Mouse (Mus musculus) mesoderm, embryonic 11.5 days (tissue): ENCODE measurements around the gene Atp1a2.

Experiments
- DNase-seq: peaks from one replicate; pipeline ENCODE4 v3.0.0-alpha.2; 2012; ENCODE audit warnings: low read depth, low spot score

Gene Atp1a2

DNA sequence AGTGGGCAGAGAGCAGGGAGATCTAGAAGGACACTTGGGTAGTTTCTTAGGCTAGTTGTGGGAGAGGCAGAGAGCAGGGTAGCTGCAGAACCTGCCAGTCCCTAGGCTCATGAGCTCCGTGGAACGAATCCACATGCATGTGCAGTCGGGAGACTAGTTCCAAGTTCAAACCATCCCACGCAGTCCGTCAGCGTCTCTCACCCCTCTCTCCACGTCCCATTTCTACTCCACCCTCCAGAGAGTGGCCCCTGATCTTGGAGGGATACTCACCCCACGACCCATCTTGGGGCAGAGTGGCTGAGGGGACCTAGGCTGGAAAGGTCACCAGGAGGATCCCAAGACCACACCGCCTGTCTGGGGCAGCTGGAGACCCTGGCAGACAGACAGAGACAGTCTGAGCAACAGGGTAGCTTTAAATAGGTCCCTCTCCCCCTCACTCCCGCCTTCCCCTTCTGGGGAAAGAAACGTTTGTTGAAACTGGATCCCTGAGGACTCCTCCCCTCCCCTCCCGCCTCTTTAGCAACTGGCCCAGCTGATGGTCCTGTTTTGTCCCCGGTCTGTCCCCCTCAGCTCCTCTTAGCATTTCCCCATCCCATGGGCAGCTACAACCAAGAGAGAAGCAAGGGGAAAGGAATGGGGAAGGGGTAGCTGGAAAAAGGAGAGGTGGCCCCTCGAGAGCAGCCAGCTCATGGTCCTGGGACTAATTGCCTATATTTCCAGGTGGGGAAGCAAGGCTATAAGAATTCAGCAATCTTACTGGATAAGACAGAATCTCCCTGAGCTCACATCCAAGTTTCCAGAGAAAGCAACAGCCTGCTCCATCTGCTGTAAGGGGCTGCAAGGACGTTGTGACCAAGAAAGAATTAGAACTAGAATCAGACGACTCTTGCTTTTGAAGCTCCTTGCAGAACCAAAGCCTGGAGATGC lies at the start of gene Atp1a2:
Gene Atp1a2 (minus strand): TSS at position 454 of the 927 bp plus-strand sequence.
- peak; percentile 39 for DNase-seq

DNA sequence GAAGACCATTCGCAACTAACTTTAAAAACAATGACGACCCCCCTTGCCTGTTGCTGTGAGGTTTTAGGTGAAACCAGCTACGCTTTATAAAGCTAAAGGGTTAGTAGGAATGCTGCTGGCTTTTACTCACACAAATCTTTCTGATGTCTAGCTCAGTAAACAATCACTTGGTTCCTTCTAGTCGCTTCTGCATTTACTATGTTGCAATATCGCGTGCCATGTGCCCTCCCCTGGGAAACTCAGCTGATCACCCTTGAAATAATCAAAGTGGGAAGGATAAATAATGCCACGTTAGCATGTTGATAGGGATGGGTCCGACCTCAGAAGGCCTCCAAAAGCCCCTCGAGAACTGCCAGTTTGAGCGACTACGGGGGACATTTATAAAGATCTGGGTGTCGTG lies 49.5 kb upstream of the Atp1a2 start:
- DNase-seq: no peak

DNA sequence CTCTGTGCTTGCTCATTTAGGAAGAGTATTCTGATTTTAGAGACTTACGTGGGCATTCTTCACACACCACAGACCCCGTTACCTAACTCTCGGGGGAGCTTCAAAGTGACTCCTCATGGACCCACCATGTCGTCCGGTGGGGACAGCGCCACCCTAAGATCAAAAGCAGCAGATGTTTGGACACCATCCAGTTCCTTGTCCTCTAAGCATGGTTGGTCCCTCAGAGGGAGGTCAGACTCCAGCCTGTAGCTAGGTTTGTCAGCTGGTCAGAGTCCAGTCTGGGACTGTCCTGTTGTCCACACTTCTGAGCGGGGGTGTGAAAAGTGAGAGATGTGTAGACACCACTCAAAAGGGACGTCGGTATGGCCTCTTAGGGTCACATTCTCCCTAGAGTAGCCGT lies 48.8 kb upstream of the Atp1a2 start:
- no peak for DNase-seq

DNA sequence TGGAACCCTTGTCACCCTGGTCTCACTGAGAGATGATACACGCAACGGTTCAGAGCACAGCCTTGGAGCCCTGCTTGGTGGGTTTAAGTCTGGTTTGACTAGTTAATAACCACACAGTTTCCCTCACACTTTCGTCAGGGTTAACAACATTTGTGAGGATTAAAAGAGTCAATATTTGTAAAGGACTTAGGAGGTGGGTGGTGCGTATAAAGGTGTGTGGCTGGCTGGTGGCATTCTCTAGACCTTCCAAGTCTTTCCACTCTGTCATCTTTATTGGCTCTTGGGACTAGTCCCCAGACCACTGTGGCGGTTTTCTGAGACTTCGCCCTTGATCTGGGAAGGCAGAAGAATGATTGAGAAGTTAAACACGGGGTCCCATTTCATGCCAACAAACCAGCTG lies 47.0 kb upstream of the Atp1a2 start:
- no peak for DNase-seq

DNA sequence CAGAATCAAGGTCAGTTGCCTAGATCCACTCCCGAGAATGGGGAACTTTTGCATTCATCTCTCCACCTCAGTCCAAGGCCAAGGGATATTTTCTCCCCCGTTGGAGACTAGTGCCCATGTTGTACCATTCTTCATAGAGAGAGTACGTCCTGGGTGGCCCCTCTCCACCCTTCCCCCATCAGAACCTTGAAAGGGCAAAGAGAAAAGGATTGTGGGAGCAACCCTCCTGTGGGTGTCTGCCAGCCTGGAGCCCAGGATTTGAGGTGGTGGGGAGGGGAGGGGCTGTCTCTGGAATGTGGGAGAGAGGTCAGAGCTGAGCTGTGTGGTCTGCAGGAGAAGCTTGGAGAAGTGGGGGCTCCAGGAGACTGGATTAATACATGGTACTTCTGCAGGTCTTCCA lies 46.0 kb upstream of the Atp1a2 start:
- DNase-seq: no peak

DNA sequence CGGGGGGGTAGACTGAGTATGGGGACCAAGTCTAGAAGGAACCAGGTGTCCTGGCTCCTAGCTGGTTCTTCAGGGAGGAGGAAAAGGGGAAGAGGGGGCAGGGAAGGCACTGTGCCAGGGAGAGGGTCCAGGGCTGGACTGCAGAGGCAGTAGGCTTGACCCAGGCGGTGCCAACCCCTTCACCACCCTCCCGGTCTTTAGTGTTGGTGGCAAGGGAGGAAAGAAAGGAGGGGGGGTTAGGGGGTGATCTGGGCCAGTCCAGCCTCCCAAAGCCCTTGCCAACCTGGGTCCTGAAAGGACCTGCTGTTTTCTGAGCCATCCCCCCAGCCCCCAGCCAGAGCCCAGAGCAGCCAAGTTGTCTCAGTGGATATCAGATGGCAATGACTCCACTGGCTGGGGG lies 44.9 kb upstream of the Atp1a2 start:
- DNase-seq: no peak

DNA sequence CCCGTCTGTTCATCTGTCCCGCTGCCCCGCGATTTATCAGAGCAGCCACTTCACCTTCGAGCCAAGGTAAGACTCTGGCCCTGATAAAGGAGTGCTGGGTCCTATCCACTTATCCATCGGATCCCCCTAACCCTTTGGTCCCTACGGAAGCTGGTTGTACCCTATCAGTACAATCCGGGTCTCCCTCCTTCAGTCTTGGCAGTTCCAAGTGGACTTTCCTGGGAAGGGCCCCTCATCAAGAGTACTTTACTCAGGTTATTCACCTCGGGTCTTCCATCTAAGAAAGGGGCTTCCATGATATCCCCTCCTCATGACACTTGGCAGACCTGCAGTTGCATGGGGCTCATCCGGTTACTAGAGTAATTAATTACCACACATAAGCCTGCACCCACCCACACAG lies 43.5 kb upstream of the Atp1a2 start:
- DNase-seq: no peak

DNA sequence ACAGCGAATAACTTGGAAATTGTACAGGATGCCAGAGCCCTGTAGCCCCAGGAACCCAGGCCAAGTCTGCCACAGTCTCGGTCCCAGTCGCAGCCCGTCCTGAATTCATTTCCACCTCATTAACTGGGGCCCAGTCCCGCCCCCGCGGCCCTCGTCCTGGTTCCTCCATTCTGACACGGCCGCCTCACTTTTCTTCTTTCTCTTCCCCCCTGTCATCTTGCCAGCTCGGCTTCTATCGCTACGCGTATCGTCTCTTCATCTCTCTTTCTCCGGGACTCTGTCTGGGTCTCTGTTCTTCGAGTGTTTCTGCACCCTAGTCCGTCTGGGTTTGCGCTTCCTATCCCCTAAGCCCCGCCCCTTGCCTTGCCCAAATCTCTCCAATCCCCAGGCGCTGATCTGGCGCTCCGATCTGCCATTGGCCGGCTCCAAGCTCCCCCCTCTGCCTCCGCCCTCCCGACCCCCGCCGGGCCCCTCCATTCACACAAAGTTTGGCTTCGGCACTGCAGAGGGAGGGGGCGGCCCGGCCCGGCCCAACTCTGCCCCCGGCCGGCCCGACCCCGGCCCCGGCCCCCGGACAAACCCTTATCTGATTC lies 43.0 kb upstream of the Atp1a2 start, which contains the start of gene Kcnj10:
Gene Kcnj10 (plus strand): TSS at position 482 of the 593 bp plus-strand sequence.
- peak; percentile 85 for DNase-seq

DNA sequence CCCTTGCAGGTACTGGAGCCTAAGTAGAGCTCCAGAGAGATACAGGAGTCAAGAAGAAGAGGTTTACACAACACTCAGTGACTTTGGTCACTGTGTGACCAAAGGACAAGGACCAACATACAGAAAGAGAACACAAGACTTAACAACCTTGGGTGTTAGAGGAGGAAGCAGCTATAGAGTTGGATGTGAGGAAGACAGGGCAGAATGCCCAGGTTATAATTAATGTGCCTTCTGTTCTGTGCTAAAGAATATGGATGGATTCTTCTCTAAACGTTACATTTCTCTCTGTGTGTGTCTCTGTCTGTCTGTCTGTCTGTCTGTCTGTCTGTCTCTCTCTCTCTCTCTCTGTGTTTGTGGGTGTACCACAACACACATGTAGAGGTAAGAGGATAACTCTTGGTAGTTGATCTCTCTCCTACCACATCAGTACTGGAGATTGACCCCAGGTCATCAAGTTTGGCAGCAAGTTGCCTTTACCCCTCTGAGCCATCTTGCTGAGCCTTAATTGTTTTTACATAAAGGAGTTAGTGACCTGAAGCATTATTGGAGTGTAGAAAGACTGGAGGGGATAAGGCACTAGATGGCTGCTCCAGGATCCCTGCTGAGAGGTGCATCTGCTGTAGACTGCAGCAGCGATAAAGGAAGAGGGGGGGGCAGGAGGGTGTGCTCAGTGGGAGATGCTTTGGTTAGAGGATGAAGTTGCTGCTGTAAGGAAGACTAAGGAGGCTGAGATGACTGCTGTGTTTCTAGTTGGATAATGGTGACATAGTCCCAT lies 39.7 kb upstream of the Atp1a2 start:
- no peak for DNase-seq

DNA sequence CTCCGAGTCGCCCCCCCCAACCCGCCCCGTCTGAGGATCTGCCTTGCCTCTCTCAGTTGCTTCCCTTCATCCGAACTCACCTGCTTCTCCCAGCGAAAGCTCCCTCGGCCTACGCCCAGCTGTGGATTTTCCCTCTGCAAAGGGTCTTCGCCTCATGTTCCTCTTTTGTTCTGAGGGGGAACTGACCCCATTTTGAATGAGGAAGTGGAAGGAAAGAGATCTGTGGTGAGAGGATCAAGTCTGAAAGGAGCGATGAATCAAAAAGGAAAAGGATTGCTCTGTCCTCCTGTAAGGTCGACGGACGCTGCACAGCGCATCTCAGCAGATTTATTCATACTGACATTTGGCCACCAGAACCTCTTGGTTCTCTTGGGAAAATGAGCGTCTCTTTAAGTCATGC lies 37.9 kb upstream of the Atp1a2 start:
- DNase-seq: no peak

DNA sequence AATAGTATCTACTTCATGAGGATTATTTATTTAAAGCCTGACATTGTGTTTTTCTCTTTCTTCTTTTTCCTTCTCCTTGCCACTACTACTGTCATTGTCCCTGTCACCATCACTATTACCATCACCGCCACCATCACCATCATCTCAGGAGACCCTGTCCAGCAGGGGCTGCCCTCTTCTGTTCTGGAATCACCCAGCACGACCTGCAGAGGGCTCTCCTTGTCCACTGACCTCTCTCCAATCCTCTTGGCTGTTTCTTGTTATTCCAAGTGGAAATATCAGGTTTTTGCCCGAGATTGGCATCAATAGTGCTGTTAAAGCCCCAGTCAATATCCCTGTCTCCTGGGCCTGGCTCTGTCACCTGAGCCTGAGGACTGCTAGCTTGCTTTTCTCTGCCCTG lies 35.6 kb upstream of the Atp1a2 start:
- DNase-seq: no peak

DNA sequence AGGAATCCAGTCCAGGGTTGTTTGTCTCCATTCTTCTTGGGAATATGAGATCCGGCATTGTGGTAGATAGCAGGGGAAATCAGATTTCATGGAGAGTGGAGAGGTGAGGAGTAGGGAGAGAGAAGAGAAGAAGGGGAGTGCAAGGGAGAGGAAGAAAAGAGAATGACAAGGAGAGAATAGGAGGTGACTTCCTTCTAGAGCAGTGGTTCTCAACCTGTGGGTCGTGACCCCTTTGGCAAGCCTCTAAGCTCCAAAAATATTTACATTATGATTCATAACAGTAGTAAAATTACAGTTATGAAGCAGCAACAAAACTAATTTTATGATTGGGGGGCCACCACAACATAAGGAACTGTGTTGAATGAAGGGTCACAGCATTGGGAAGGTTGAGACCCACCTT lies 35.1 kb upstream of the Atp1a2 start:
- DNase-seq: no peak

DNA sequence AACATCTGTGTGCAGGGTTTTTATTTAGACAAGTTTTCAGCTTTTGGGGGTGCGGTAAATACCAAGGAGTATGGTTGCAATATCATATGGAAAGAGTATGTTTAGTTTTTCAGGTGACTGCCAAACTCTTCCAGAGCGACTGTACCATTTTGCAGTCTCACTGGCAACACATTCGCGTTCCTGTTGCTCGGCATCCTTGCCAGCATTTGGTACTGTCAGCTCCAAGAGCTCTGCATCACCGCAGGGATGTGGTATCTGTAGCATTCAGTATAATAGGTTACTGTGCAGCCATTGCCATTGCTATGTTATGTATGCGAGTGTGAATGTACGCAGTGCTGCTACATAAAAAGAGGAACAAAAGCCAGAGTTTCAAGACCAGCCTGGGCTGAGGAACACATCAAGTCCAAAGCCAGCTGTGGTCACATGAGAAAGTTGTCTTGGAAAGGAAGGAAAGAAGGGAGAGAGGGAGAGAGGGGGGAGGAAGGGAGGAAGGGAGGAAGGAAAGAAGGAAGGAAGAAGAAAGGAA lies 33.6 kb upstream of the Atp1a2 start:
- no peak for DNase-seq

DNA sequence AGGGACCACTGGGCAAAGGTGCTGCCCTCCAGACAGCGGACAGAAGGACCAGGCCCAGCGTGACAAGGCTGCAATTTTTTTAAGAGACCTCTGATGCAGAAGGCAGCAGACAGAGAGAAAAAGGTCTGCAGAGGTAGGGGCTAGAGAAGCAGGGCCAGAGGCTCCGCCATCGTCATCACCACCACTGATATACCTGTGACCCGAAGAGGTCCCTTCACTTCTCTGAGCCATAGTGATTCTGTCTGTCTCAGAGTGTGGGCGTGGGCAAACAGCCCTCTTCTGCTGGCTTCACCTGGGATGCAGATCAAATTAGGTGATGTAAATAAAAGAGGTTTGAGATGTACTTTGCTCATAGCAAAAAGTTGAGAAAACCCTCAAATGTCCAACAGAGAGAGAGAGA lies 31.8 kb upstream of the Atp1a2 start:
- no peak for DNase-seq

DNA sequence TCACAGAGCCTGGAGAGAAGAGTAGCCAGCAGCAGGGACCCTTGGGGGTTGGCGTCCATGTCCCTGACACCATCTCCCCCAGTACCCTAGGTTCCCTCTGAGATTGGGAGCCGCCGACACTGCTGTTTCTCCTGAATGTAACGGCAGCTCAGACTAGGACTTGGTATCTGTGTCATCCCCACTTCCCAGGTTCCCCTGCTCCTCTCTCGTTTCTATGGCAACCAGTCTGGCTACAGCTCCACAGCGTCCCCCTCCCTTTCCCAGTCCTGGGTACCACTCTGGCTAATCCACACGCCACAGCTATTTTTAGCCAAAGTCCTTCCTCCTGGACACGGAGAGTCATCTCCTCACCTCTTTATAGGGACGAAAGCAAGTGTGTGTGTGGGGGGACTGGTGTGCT lies 31.3 kb upstream of the Atp1a2 start, which contains the start of gene Kcnj9:
Gene Kcnj9 (minus strand): TSS at position 188 of the 400 bp plus-strand sequence.
- no peak for DNase-seq

DNA sequence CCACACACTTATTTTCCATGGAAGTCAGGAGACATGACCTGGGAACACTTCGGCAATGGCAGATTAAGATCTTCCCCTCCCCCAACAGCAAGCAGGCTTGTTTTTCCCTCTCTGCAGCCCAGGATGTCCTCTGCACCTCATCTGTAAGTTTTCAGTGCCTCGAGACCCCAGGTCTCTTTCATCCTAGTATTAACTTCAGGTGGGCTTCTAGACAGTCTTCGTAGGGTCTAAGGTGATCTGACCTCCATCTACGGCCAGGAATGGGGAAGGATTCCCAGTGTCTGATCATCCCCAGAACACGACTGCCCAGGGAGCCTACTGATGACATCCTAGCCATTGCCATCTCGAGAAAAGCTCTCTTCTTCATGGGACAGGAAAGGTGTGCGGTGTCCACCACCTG lies 30.6 kb upstream of the Atp1a2 start:
- DNase-seq: no peak

DNA sequence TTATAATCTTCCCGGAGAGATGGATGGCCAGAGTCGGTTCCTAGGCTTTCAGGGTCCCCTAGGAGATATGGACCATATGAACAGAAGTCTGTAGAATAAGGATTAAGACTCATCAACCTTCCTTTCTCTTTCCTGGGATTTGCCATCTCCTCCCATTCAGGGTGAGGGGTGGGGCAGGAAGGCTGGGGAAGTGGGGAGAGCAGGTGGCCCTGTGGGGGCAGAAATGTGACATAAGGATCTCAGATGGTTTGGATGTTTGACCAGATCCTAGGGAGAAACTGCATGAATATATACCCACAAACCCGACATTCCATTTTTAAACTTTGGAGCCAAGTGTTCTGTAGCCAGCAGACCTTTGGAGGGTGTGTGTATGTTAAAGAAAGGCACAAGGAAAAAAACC lies 30.2 kb upstream of the Atp1a2 start:
- no peak for DNase-seq

DNA sequence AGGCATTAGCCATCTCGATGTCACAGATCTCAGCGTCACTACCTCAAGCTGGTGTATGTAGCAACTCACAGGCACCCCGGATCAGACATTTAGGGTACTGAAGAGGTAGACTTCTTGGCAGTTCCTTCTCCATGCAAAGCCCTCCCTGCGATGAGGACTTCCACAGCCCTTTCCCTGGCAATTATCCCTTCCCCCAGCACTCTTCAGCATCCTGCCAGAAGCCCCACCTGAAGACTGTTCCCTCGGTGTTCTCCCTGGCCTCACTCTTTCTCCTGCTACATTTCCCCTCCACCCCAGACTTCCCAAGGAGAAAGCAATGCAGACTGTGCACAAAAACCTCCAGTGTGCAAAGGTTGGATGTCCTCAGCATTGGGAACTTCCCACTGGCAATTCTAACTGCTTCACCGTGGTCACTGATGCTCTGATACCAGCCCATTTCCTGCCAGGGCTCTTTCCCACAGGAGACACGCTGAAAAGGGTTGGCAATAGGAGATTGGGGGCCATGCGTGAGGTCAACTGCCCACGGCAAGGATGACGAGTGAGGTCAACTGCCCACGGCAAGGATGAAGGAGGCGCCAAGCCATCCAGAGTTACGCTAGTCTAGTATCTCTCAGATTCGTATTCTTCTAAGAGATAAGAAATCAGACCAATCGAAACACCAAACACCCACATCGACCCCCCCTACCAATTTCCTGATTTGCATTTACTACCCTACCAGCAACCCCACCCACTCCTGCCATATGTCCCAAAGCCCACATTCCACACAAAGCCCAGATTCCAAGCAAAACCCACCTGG lies 29.5 kb upstream of the Atp1a2 start:
- no peak for DNase-seq

DNA sequence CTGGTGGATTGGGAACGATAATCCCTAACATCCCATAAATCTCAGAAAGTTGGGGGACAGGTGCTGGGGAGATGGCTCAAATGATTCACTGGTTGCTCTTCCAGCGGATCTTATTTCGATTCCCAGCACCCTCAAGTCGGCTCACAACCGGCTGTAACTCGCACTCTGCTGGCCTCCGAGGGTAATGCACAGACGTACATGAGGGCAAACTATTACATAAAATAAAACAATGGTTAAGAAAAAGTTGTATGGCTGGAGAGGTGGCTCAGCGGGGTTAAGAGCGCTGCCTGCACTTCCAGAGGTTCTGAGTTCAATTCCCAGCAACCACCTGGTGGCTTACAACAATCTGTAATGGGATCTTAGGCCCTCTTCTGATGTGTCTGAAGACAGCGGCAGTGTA lies 28.8 kb upstream of the Atp1a2 start:
- no peak for DNase-seq

DNA sequence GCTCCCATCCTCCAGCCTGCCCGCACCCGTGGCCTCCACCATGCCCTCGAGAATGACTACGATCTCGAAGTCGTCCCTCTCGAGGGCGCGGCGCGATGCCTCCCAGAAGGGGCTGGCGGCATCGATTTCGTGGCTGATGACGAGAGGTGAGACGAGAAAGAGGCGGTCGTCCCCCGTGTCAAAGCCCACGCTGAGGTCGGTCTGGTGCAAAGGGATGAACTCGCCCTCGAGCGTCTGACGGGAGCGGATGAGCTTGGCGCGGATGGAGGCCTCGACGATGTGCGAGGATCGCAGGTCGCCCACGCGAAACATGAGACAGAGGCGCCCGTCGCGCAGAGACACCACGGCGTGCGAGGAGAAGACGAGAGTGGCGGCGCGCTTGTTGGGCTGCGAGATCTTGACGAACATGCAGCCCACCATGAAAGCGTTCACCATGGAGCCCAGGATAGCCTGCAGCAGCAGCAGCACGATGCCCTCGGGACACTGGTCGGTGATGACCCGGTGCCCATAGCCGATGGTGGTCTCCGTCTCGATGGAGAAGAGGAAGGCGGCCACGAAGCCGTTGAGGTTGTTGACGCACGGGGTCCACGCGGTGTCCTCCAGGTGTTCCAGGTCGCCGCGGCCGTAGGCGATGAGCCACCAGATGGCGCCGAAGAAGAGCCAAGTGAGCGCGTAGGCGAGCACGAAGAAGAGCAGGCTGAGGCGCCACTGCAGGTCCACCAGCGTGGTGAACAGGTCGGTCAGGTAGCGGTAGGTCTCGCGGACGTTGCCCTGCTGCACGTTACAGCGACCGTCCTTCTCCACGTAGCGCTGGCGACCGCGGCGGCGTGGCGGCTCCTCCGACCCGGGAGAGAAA lies 28.0 kb upstream of the Atp1a2 start:
- peak; percentile 70 for DNase-seq
